Mouse (Mus musculus) lung, postnatal 0 days (tissue): ENCODE results near the gene 4933402J07Rik.

ENCODE experiments used
- CTCF ChIP-seq: IDR thresholded peaks from 2 replicates; pipeline ENCODE4 v1.5.1; 2016; ENCODE audit warnings: antibody characterized with exemption, mild to moderate bottlenecking
- EP300 ChIP-seq: IDR thresholded peaks from 2 replicates; pipeline ENCODE4 v1.6.1; 2016; ENCODE audit warnings: antibody characterized with exemption, mild to moderate bottlenecking, control low read depth

DNA sequence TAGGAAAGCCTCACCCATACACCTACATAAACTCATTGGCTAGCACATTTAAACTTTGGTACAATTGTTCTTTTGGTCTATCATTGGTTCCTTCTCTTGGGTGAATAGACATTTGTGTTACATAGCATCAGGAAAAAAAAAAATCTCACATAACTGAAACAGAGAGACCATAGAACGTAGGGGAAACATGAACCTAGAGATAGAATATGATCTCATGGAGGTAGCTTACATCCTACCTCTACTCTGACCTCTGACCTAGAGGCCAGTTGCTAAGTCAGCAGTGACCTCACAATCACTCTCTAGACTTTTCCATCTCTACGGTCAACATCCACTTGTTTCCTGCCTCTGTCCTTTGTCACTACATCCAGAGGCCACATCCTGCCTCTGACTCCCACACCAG, at the start of gene 4933402J07Rik:
- TF ChIP-seq CTCF (no peak), EP300 (no peak)
